Mouse (Mus musculus): Measurements from ENCODE around the gene Coro1b. TPM values are rescaled to one million over a fixed set of nuclear protein-coding genes. Genes with fewer than 3 reads are reported as not detected.

The Coro1b gene
- total and polyA plus RNA-seq, 2 experiments from 2014 or later: 97.2 to 120 TPM

DNA sequence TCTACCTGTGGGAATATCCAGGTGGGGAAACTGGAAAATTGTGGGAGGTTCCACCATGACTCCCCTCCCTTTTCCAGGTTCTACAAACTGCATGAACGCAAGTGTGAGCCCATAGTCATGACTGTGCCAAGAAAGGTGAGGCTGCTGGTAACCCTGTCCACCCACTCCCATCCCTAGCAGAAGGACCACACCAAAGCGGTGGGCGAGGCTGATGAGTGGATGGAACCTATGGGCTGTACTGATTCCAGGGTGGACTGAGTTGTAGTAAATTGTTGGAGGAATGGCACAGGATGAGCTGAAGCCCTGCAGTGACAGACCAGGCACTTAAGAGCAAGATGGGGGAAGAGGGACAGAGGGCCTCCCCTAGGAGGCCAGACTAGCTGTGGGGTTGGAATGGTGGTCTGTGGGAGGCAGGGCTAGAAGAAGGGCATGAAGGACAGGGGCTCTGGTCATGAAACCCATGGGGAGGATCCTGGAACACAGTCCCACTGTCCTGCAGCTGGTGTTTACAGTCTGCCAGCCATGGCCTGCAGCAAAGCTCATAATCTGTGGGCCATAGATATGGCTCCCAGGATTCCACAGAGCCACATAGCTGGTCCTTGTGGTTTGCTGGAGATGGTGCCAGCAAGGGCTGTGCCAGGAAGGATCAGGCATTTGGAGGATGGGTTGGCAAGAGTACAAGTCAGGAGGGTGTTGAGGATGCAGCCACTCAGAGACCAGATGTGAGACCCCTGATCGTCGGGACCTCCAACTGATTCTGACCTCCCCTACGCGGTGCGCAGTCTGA is 4.2 kb downstream of the Coro1b start:
- WGBS: 77% methylated on average over 8 of the region's 8 CpGs
- no peak for ATAC-seq (ENCODE audit: insufficient read depth, low read depth)
- Histone ChIP-seq H3K4me2 (ENCODE audit: low read depth, low read length) (no peak overlapping the region), H3K4me3 (ENCODE audit: low read depth, low read length) (no peak overlapping the region), H3K4me1 (ENCODE audit: control insufficient read depth, insufficient read depth) (peaks cover 21% of the 10 kb centered on the region), H3K27me3 (ENCODE audit: control insufficient read depth, insufficient read depth, low read length) (no peaks in the 10 kb centered on the region), H3K27ac (ENCODE audit: low read depth) (peak overlapping the region; percentile 52), H3K9ac (replicated peaks; ENCODE audit: low read depth, low read length) (no peak overlapping the region), H3K36me3 (replicated peaks; ENCODE audit: control insufficient read depth, insufficient read depth, low read length) (peaks cover 53% of the 10 kb centered on the region), H3K9me3 (replicated peaks; ENCODE audit: control insufficient read depth, low read length) (no peaks in the 10 kb centered on the region)
- no peak for TF ChIP-seq CTCF (IDR thresholded peaks at IDR 0.05; ENCODE audit: low read depth)
- peak; percentile 4; the same call in 1 of the 2 replicates for TF ChIP-seq EP300 (IDR thresholded peaks at IDR 0.05; ENCODE audit: low read depth)
- no peak for DNase-seq (ENCODE audit: low spot score)

DNA sequence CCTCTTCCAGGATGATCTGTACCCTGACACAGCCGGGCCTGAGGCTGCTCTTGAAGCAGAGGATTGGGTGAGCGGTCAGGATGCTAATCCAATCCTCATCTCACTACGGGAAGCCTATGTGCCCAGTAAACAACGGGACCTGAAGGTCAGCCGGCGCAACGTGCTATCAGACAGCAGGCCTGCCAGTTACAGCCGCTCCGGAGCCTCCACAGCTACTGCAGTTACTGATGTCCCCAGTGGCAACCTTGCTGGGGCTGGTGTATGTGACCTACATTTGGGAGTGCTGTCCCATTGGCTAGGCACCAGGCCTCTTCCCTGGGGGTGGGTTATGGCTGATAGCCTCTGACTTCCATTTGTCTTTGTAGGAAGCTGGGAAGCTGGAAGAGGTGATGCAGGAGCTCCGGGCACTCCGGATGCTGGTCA is 4.8 kb downstream of the Coro1b start, which contains the start of gene Ptprcap:
Ptprcap (plus strand) TSS at position 373 of the 423 bp plus-strand sequence.
- H3K36me3 ChIP-seq (replicated peaks; ENCODE audit: control insufficient read depth, insufficient read depth, low read length): peaks cover 58% of the 10 kb centered on the region
- peaks cover 18% of the 10 kb centered on the region for H3K4me1 ChIP-seq (ENCODE audit: control insufficient read depth, insufficient read depth)

DNA sequence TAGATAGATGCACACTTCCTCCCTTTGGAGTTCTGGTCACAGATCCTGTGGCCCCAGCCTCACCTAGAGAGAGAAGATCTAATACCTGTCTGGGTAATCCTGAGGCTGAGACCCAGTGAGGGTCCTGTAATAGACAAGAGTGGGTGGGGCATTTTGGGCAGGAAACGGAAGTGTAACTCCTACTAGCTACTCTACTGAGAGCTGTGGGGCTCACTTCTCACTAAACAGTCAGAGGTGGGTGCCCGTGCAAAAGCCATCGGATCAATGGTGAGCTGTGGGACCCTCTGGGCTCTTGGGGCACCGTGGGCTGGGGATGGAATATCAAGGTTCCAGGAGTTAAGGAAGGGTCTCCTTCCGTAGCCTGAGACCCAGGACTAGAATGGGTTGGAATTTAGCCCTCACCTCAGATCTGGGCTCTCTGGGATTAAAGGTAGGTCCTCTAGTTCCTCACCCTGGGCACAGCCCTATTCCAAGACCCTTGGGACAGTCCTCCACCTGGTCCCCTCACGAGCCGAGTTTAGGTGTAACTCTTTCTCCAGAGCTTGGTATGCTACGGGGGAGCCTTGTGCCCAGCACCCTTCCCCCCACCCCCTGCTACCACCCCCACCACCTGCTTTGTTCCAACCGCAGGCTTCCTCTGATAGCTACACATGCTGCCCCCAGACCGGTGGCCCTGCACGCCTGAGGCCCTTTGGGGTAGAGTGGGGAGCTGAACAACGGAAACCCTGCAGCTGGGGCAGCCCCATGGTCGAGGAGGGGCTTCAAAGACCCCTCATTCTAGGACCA is 6.2 kb downstream of the Coro1b start:
- no peak for DNase-seq (ENCODE audit: low spot score)
- 64% methylated on average over 13 of the region's 13 CpGs for WGBS
- H3K4me3 ChIP-seq (ENCODE audit: low read depth, low read length): peak overlapping the region; percentile 24; the same call in 1 of the 2 replicates

More for the DNA sequence above, 4.8 kb downstream of the Coro1b start, which contains the start of gene Ptprcap:
- Histone ChIP-seq H3K9ac (replicated peaks; ENCODE audit: low read depth, low read length) (no peak within 1 kb of the TSS), H3K27me3 (ENCODE audit: control insufficient read depth, insufficient read depth, low read length) (no peaks in the 10 kb centered on the region), H3K27ac (ENCODE audit: low read depth) (peak within 1 kb of the TSS; percentile 52), H3K4me3 (ENCODE audit: low read depth, low read length) (peak within 1 kb of the TSS; percentile 24; the same call in 1 of the 2 replicates), H3K4me2 (ENCODE audit: low read depth, low read length) (no peak within 1 kb of the TSS), H3K9me3 (replicated peaks; ENCODE audit: control insufficient read depth, low read length) (no peaks in the 10 kb centered on the region)
- ATAC-seq (ENCODE audit: insufficient read depth, low read depth) (no peak), DNase-seq (ENCODE audit: low spot score) (no peak)
- TF ChIP-seq CTCF (IDR thresholded peaks at IDR 0.05; ENCODE audit: low read depth) (no peak), EP300 (IDR thresholded peaks at IDR 0.05; ENCODE audit: low read depth) (no peak)
- WGBS: 53% methylated on average over 11 of the region's 11 CpGs

DNA sequence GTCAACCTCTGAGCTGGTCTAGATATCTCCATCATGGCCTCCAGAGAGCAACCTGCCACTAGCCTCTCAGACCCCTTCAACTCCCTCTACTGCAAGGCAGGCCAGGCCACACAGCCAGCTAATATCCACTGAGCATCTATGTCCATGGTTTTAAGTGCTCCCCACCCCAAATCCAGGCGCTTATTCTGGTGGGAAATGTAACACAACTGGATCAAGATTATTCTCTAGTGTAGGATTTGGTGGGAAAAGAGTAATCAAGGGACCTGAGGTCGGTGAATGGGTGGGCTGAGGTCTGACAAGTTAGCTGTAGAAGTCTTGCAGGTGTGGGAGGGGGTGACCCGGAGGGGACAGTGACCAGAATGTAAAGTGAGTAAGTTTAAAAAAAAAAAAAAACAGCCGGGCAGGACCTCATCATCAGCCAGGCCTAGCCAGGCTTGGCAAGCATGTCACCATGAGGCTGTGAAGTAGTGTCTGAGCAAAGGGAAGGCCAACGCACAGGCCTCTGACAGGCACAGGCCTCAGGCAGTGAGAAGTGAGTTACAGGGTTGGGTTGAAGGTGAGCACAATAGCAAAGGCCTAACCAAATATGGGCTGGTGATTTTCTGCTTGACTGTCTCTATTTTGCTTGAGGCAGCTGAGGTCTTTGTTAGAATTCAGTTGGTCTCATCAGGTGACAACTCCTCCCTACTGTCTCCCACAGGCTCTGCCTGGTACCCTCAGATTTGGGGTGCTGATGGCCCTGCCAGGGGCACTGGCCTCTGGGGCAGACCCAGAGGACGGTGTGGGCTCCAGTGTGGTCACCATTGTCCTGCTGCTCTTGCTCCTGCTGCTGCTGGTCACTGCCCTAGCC is 7.0 kb downstream of the Coro1b start:
- peaks cover 76% of the 10 kb centered on the region for H3K36me3 ChIP-seq (replicated peaks; ENCODE audit: control insufficient read depth, insufficient read depth, low read length)
- H3K27me3 ChIP-seq (ENCODE audit: control insufficient read depth, insufficient read depth, low read length): no peaks in the 10 kb centered on the region
- H3K4me1 ChIP-seq (ENCODE audit: control insufficient read depth, insufficient read depth): peaks cover 5% of the 10 kb centered on the region; the same call in 1 of the 2 replicates
- TF ChIP-seq CTCF (IDR thresholded peaks at IDR 0.05; ENCODE audit: low read depth): no peak
- TF ChIP-seq EP300 (IDR thresholded peaks at IDR 0.05; ENCODE audit: low read depth): no peak
- H3K4me3 ChIP-seq (ENCODE audit: low read depth, low read length): peak overlapping the region; percentile 24; the same call in 1 of the 2 replicates
- no peaks in the 10 kb centered on the region for H3K9me3 ChIP-seq (replicated peaks; ENCODE audit: control insufficient read depth, low read length)
- H3K9ac ChIP-seq (replicated peaks; ENCODE audit: low read depth, low read length): no peak overlapping the region; the same call in 1 of the 2 replicates
- DNase-seq (ENCODE audit: low spot score): no peak
- no peak for ATAC-seq (ENCODE audit: insufficient read depth, low read depth)
- WGBS: 78% methylated on average over 6 of the region's 6 CpGs
- peak overlapping the region; percentile 14; the same call in 1 of the 2 replicates for H3K4me2 ChIP-seq (ENCODE audit: low read depth, low read length)
- H3K27ac ChIP-seq (ENCODE audit: low read depth): no peak overlapping the region

More for the DNA sequence above, 6.2 kb downstream of the Coro1b start:
- Histone ChIP-seq H3K9me3 (replicated peaks; ENCODE audit: control insufficient read depth, low read length) (no peaks in the 10 kb centered on the region), H3K27me3 (ENCODE audit: control insufficient read depth, insufficient read depth, low read length) (no peaks in the 10 kb centered on the region), H3K4me2 (ENCODE audit: low read depth, low read length) (no peak overlapping the region; the same call in 1 of the 2 replicates), H3K27ac (ENCODE audit: low read depth) (peak overlapping the region; percentile 9; the same call in 1 of the 2 replicates), H3K4me1 (ENCODE audit: control insufficient read depth, insufficient read depth) (peaks cover 10% of the 10 kb centered on the region; the same call in 1 of the 2 replicates), H3K36me3 (replicated peaks; ENCODE audit: control insufficient read depth, insufficient read depth, low read length) (peaks cover 72% of the 10 kb centered on the region), H3K9ac (replicated peaks; ENCODE audit: low read depth, low read length) (no peak overlapping the region; the same call in 1 of the 2 replicates)
- TF ChIP-seq EP300 (IDR thresholded peaks at IDR 0.05; ENCODE audit: low read depth): peak; percentile 66; the same call in 1 of the 2 replicates
- TF ChIP-seq CTCF (IDR thresholded peaks at IDR 0.05; ENCODE audit: low read depth): no peak
- no peak for ATAC-seq (ENCODE audit: insufficient read depth, low read depth)
